In genomic region chr2:116009097-116009970, GRCm38 (mm10) we compare ENCODE assay signal across 8 mouse cellular contexts. TPM values are rescaled to one million over a fixed set of nuclear protein-coding genes. Genes with fewer than 3 reads are reported as not detected.
A peak's percentile ranks its signal among the peaks of the same experiment; 100 is the strongest.
DNase-seq lines count a peak whose midpoint lies in the region; ATAC-seq lines count a peak whose summit lies in the region.

No protein-coding gene starts in this region.

- ATAC-seq in hindbrain, embryonic 13.5 days (ENCODE audit: low FRiP score), result peak; percentile 81
- ATAC-seq in midbrain, embryonic 11.5 days (ENCODE audit: low FRiP score), result peak; percentile 94

- peaks cover 2% of the 10 kb centered on the region; the same call in 1 of the 2 replicates for H3K36me3 ChIP-seq in hindbrain, embryonic 13.5 days
- H3K36me3 ChIP-seq in midbrain, embryonic 11.5 days (ENCODE audit: control insufficient read depth, insufficient read depth, low read length), result no peaks in the 10 kb centered on the region

- 11% methylated on average over 20 of the region's 20 CpGs for WGBS in hindbrain, embryonic 13.5 days
- 3% methylated on average over 20 of the region's 20 CpGs for WGBS in midbrain, embryonic 11.5 days

- H3K9ac ChIP-seq in hindbrain, embryonic 13.5 days, result peak overlapping the region; percentile 69
- peak overlapping the region; percentile 32; the same call in 1 of the 2 replicates for H3K9ac ChIP-seq in midbrain, embryonic 11.5 days (ENCODE audit: low read length)

- no peaks in the 10 kb centered on the region for H3K9me3 ChIP-seq in hindbrain, embryonic 13.5 days
- no peaks in the 10 kb centered on the region for H3K9me3 ChIP-seq in midbrain, embryonic 11.5 days (ENCODE audit: control insufficient read depth, low read length)

- DNase-seq in frontal cortex, adult 2 months (ENCODE audit: extremely low spot score in 1 of 2, low spot score in 1 of 2), result peak; percentile 18 to 62
- DNase-seq in frontal cortex, postnatal 25 days (ENCODE audit: low spot score in 2 of 2), result no peak
- peak; percentile 11 for DNase-seq in R1 (ENCODE audit: low read depth, low spot score)
- peak; percentile 96 for DNase-seq in midbrain, embryonic 11.5 days (ENCODE audit: low spot score, missing footprints)
- DNase-seq in T-cell, adult 2 months (ENCODE audit: low spot score), result no peak
- DNase-seq in gastrocnemius, adult 8-10 months (ENCODE audit: low spot score in 2 of 2), result no peak
- no peak for DNase-seq in heart, adult 11 months

- H3K4me2 ChIP-seq in hindbrain, embryonic 13.5 days, result peak overlapping the region; percentile 53
- peak overlapping the region; percentile 43 for H3K4me2 ChIP-seq in midbrain, embryonic 11.5 days

- peaks cover 46% of the 10 kb centered on the region for H3K4me1 ChIP-seq in hindbrain, embryonic 13.5 days (replicated peaks)
- H3K4me1 ChIP-seq in midbrain, embryonic 11.5 days (ENCODE audit: control insufficient read depth, insufficient read depth, low read length), result peaks cover 30% of the 10 kb centered on the region

- peak overlapping the region; percentile 22 for H3K4me3 ChIP-seq in hindbrain, embryonic 13.5 days
- H3K4me3 ChIP-seq in midbrain, embryonic 11.5 days (ENCODE audit: low read depth, low read length), result peak overlapping the region; percentile 8

- no peaks in the 10 kb centered on the region for H3K27me3 ChIP-seq in hindbrain, embryonic 13.5 days
- peaks cover 16% of the 10 kb centered on the region for H3K27me3 ChIP-seq in midbrain, embryonic 11.5 days (ENCODE audit: control insufficient read depth, insufficient read depth, low read length)

- peak overlapping the region; percentile 78 for H3K27ac ChIP-seq in hindbrain, embryonic 13.5 days
- H3K27ac ChIP-seq in midbrain, embryonic 11.5 days (ENCODE audit: low read depth, low read length), result peak overlapping the region; percentile 78

RNA-seq across cellular contexts. Expression of gene Meis2, which starts 56.3 kb away (rescaled TPM):
- polyA plus RNA-seq in frontal cortex, adult 2 months (2012; rRNA removed), result 372 and 452 TPM in 2 replicates
- 139 and 175 TPM in 2 replicates for polyA plus RNA-seq in hindbrain, embryonic 13.5 days (2015; fragmentation: Nextera tagmentation; extraction: Ambion mirVana)
- polyA plus RNA-seq in midbrain, embryonic 11.5 days (2014; fragmentation: Nextera tagmentation; extraction: Ambion mirVana), result 52.2 and 56.5 TPM in 2 replicates
- total RNA-seq in gastrocnemius, adult 8-10 months (2022), result 1 to 10 TPM in 2 of 4 experiments, under 1 TPM in 2; 0.56 to 1.9 (median 1.00) TPM

Comparison
In these comparisons a context has a peak if more than half of its experiments do, and no peak if none do; other contexts are left out.
1. DNase-seq: peak in frontal cortex, adult 2 months (2 of 2), R1 (single experiment) and midbrain, embryonic 11.5 days (single experiment); none in frontal cortex, postnatal 25 days (0 of 2), T-cell, adult 2 months (single experiment), gastrocnemius, adult 8-10 months (0 of 2) and heart, adult 11 months (single experiment).